Mouse (Mus musculus) cortical plate, adult 2 months (tissue): ENCODE data around the gene Ppm1n.

ENCODE experiments used
- CTCF ChIP-seq: fragments of 200-500 bp; IDR thresholded peaks from 2 replicates; pipeline ENCODE4 v1.5.1; 2011; ENCODE audit warnings: mild to moderate bottlenecking, control low read depth, low read length; ENCODE audit not compliant: insufficient read depth; ENCODE audit errors: extremely low read depth
- POLR2A ChIP-seq: fragments of 200-500 bp; IDR thresholded peaks from 2 replicates; pipeline ENCODE4 v1.6.1; 2011; ENCODE audit warnings: mild to moderate bottlenecking, low read length, control low read depth; ENCODE audit not compliant: insufficient read depth; ENCODE audit errors: extremely low read depth

DNA sequence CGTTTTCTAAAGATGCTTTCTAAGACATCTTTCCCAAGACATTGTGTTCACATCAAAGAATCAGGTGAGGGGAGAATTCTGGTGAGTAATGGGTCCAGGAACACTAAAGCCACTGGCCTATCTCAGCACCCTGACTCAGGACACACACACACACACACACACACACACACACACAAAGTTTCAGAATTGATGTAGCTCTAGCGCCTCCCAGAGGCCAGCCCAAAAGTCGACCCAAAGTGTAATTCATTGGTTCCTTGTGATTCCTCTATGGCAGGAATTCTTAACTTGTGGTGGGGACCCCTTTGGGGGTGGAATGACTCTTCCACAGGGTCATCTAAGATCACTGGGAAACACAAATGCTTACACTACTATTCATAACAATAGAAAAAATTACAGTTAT lies 19.3 kb upstream of the Ppm1n start:
- TF ChIP-seq CTCF (peak; percentile 91), POLR2A (no peak)
